Mouse (Mus musculus) heart, embryonic 14.5 days (tissue): ENCODE data around the gene Etv1. TPM values are rescaled to one million over a fixed set of nuclear protein-coding genes. Genes with fewer than 3 reads are reported as not detected.

Experiments used
- ATAC-seq: fragments of 200-750 bp; cut with Nextera tagmentation; 2 replicates; pipeline ENCODE4 v1.8.0; 2017; ENCODE audit warnings: low read depth, moderate TSS enrichment; ENCODE audit not compliant: insufficient number of reproducible peaks, insufficient read depth, low FRiP score
- H3K27ac ChIP-seq, 2 experiments: fragments of 200-500 bp in 1 of 2; fragments of 300-500 bp in 1 of 2; sonication (generic) in 1 of 2; replicated peaks in 1 of 2; 2 replicates each; pipeline ENCODE4 v1.5.1; 2012 to 2014; ENCODE audit warnings: low read depth in 2 of 2, low read length in 2 of 2, control low read depth in 1 of 2, mild to moderate bottlenecking in 1 of 2, mixed read lengths in 1 of 2; ENCODE audit not compliant: control insufficient read depth in 1 of 2, insufficient read depth in 1 of 2
- H3K27me3 ChIP-seq: fragments of 300-500 bp; sonication (generic); 2 replicates; pipeline ENCODE4 v1.6.1; 2014; ENCODE audit warnings: mild to moderate bottlenecking, low read length, control low read depth; ENCODE audit not compliant: control insufficient read depth, insufficient read depth
- H3K36me3 ChIP-seq: fragments of 300-500 bp; sonication (generic); 2 replicates; pipeline ENCODE4 v1.6.1; 2014; ENCODE audit warnings: mild to moderate bottlenecking, control low read depth, low read length, mixed read lengths; ENCODE audit not compliant: control insufficient read depth, insufficient read depth
- H3K4me1 ChIP-seq, 2 experiments: fragments of 200-500 bp in 1 of 2; fragments of 300-500 bp in 1 of 2; sonication (generic) in 1 of 2; 2 replicates each; pipeline ENCODE4 v1.6.1; 2012 to 2014; ENCODE audit warnings: low read length in 2 of 2, control low read depth in 1 of 2, mixed read lengths in 1 of 2; ENCODE audit not compliant: control insufficient read depth in 2 of 2, insufficient read depth in 2 of 2
- H3K4me2 ChIP-seq: fragments of 300-500 bp; sonication (generic); 2 replicates; pipeline ENCODE4 v1.6.1; 2014; ENCODE audit warnings: mild to moderate bottlenecking, low read length
- H3K4me3 ChIP-seq, 2 experiments: fragments of 200-500 bp in 1 of 2; fragments of 300-500 bp in 1 of 2; sonication (generic) in 1 of 2; 2 replicates each; pipeline ENCODE4 v1.5.1; 2012 to 2014; ENCODE audit warnings: low read length in 2 of 2, mild to moderate bottlenecking in 2 of 2, control low read depth in 1 of 2, low read depth in 1 of 2, moderate library complexity in 1 of 2; ENCODE audit not compliant: control insufficient read depth in 1 of 2, insufficient read depth in 1 of 2
- H3K9ac ChIP-seq: fragments of 300-500 bp; sonication (generic); 2 replicates; pipeline ENCODE4 v1.6.1; 2014; ENCODE audit warnings: mild to moderate bottlenecking, low read length
- H3K9me3 ChIP-seq: fragments of 300-500 bp; sonication (generic); 2 replicates; pipeline ENCODE4 v1.6.1; 2016; ENCODE audit warnings: low read length, control low read depth; ENCODE audit not compliant: control insufficient read depth
- WGBS: fragments of 180-500 bp; shearing (Covaris S2); extraction: QIAGEN DNeasy Blood & Tissue Kit; methylation state at CpG from one replicate; pipeline ENCODE4 v1.1.7; 2014; 5-methylcytosine and 5-hydroxymethylcytosine counted together
- polyA plus RNA-seq: library from polyadenylated mRNA; unstranded; fragments of >200 nt; fragmentation: Nextera tagmentation; extraction: Ambion mirVana; gene quantifications from 2 replicates; pipeline ENCODE4 v1.2.1, GENCODE M21; 2014

The Etv1 gene
- polyA plus RNA-seq, 1 experiment from 2014 or later, result 40.5 TPM

DNA sequence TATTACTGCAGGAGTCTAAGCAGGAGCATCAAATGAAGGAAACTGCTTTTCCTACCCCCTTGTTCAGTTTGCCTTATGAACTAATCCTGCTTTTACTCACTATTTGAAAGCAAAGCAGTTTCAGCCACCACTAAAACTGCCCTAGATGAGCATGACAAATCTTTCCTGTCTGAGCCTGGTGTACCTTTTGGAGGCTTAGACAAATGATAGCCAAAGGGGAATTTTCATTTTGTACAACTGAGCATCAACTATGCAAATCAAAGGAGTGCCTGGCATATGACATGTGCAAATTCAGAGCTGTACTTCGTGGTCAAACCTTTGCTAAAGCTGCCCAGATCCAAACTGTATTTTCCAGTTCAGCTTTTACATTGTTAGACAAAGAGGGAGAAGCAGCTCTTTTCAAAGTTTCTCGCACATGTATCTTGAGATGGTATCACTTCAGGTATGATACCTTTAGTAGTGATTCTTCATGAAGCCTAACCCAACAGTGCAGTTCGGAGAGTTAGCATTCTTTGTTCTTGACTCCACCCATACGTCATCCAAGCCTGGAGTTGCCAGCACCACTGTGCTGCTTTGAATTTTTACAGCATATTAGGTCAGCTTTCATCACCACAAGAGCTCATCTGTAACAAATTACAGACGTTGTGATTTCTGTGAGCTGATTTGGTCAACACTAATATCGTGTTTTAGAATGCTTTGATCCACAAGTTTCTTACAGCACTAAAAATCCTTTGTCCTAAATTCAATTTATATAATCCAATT is 68.5 kb downstream of the Etv1 start:
- no peak overlapping the region for H3K9ac ChIP-seq
- WGBS, result 54% methylated on average over 6 of the region's 6 CpGs

GRCm38 (mm10) chr12:38849994-38850393 is 70.8 kb downstream of the Etv1 start:
- no peaks in the 10 kb centered on the region for H3K4me1 ChIP-seq
- no peak overlapping the region for H3K4me2 ChIP-seq
- H3K27ac ChIP-seq, result no peak overlapping the region
- 77% methylated on average over 5 of the region's 5 CpGs for WGBS
- no peak overlapping the region for H3K4me3 ChIP-seq
- ATAC-seq, result no peak
- H3K9ac ChIP-seq, result no peak overlapping the region
- no peaks in the 10 kb centered on the region for H3K9me3 ChIP-seq
- no peaks in the 10 kb centered on the region for H3K27me3 ChIP-seq
- H3K36me3 ChIP-seq, result peaks cover 19% of the 10 kb centered on the region

More for the DNA sequence above, 68.5 kb downstream of the Etv1 start:
- H3K27ac ChIP-seq, result no peak overlapping the region
- H3K4me2 ChIP-seq, result no peak overlapping the region
- H3K9me3 ChIP-seq, result no peaks in the 10 kb centered on the region
- no peaks in the 10 kb centered on the region for H3K27me3 ChIP-seq
- no peak for ATAC-seq
- no peak overlapping the region for H3K4me3 ChIP-seq
- H3K4me1 ChIP-seq, result no peaks in the 10 kb centered on the region
- peaks cover 6% of the 10 kb centered on the region; the same call in 1 of the 2 replicates for H3K36me3 ChIP-seq

- peaks cover 41% of the 10 kb centered on the region for H3K36me3 ChIP-seq
- H3K27me3 ChIP-seq, result no peaks in the 10 kb centered on the region
- no peak for ATAC-seq
- WGBS, result 77% methylated on average over 5 of the region's 5 CpGs
- H3K4me1 ChIP-seq, result no peaks in the 10 kb centered on the region
- H3K4me3 ChIP-seq, result no peak overlapping the region
- no peak overlapping the region for H3K4me2 ChIP-seq
- H3K27ac ChIP-seq, result no peak overlapping the region
- no peak overlapping the region for H3K9ac ChIP-seq
- H3K9me3 ChIP-seq, result no peaks in the 10 kb centered on the region
Measured at GRCm38 (mm10) chr12:38854274-38854673, 75.1 kb downstream of the Etv1 start.

DNA sequence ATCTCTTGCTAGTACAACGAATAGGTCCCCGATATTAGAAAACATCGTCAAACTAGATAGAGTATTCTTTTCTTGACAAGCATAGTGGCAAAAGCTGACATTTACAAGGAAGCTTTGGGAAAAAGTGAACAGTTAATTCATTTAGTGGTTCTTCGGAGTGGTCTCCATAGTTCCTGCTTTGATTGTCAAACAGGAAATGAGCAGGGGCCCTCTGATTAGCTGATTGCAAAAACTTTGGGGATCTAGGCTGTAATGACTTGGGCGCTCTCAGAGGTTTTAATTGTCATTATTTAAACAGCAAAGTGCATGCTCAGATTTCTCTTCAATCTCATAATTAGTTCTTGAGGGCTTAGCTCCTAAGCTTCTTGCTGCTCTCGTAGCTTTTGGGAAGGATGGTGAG is 75.6 kb downstream of the Etv1 start:
- Histone ChIP-seq H3K27me3 (no peaks in the 10 kb centered on the region), H3K9ac (no peak overlapping the region), H3K4me1 (no peaks in the 10 kb centered on the region), H3K27ac (no peak overlapping the region), H3K36me3 (peaks cover 41% of the 10 kb centered on the region), H3K9me3 (no peaks in the 10 kb centered on the region), H3K4me2 (no peak overlapping the region), H3K4me3 (no peak overlapping the region)
- WGBS, result 87% methylated on average over 6 of the region's 6 CpGs
- no peak for ATAC-seq

DNA sequence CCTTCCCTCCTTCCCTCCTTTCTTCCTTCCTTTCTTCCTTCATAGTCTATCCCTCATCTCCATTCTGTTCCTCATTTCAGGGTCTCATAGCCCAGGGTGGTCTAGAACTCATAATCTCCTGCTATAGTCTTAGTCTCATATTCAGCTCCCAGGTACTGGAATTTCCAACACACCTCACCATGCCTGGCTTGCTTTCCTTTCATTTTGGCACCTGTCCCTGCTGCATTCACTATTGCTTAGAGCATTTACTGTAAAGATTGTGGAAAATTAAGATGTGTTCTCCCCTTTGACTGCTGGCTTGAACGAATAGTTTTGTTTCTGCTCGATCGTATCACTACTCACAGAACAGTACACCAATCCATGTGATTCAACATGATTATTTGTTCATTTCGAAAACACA is 80.5 kb downstream of the Etv1 start:
- 90% methylated on average over 4 of the region's 4 CpGs for WGBS
- Histone ChIP-seq H3K4me1 (0 out of 4 replicates have a peak, but pooled peaks cover 2% of the 10 kb centered on the region in 2 experiments), H3K27ac (no peak overlapping the region), H3K27me3 (no peaks in the 10 kb centered on the region), H3K9ac (no peak overlapping the region), H3K4me3 (no peak overlapping the region), H3K36me3 (peaks cover 24% of the 10 kb centered on the region), H3K9me3 (no peaks in the 10 kb centered on the region), H3K4me2 (no peak overlapping the region)
- no peak for ATAC-seq

DNA sequence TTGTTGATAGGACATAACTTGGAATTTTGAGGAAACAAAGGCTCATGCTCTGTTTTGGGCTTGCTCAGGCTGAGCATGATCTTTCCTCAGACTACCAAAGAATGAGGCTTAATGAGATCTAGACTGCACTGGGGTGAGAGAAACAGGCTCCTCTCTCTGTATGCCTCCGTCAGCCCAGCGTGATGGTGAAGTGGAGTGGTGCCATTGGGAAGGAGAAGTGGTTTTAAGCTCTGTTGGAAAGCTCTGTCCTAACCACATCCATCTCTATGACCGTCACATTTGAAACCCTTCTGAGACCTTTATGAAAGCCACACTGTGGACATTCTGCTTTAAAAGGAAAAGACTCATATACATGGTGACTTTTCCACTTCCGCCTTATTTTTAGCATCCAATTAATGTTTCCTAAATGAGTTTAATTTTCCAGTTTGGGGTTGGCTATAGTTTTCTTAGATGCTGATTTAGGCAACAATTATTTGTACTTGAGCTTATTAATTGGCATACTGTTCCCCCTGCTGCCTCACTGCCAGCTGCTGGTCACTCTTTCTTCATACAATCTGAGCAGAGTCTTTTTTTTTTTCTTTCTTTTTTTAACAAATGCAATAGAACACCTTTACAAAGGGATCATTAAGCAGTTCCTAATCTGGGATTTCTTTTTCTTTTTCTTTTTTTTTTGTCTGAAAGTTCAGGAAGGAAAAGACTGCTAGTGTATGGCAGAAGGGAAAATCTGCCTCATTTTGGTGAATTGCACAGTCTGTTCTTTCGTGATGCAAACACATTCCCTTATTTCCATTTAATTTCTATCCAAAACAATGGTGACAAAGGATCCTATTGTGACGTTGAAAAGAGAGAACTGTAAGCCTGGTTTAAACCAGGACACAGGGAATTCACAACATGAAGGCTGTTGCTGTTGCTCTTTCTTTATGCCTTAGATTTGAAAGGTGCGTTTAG is 81.3 kb downstream of the Etv1 start:
- no peak overlapping the region for H3K4me3 ChIP-seq
- no peaks in the 10 kb centered on the region for H3K27me3 ChIP-seq
- peaks cover 22% of the 10 kb centered on the region for H3K36me3 ChIP-seq
- H3K27ac ChIP-seq, result no peak overlapping the region
- no peaks in the 10 kb centered on the region for H3K9me3 ChIP-seq
- WGBS, result 80% methylated on average over 7 of the region's 7 CpGs
- no peak overlapping the region for H3K9ac ChIP-seq
- H3K4me1 ChIP-seq, result 0 out of 4 replicates have a peak, but pooled peaks cover 2% of the 10 kb centered on the region in 2 experiments
- no peak overlapping the region for H3K4me2 ChIP-seq
- no peak for ATAC-seq

DNA sequence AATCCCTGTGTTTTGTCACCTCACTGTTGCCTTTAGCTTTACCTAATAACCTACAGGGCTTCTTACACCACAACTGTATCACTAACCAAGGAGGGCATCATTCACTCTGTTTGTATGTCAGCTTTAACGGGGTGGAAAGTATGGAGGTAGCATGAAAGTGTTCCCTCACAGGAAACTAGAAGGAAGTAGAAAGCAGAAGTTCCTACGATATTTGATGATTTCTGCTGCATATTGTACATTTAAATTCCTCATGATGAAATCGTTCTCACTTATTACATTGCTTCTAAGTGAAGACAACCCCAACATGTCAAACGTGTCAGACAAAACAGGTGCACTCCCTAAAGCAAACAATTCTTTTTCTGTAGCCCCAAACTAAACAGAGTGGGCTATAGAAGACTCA is 84.2 kb downstream of the Etv1 start:
- Histone ChIP-seq H3K9ac (no peak overlapping the region), H3K36me3 (peaks cover 5% of the 10 kb centered on the region; the same call in 1 of the 2 replicates), H3K4me3 (no peak overlapping the region), H3K27ac (no peak overlapping the region), H3K4me2 (no peak overlapping the region), H3K9me3 (no peaks in the 10 kb centered on the region), H3K4me1 (0 out of 4 replicates have a peak, but pooled peaks cover 2% of the 10 kb centered on the region in 2 experiments), H3K27me3 (no peaks in the 10 kb centered on the region)
- WGBS, result 76% methylated on average over 4 of the region's 4 CpGs
- ATAC-seq, result no peak
